Comparison of ENCODE assay signal across 20 mouse cellular contexts in genomic region chr2:104163978-104164487, GRCm38 (mm10). TPM values are rescaled to one million over a fixed set of nuclear protein-coding genes. Genes with fewer than 3 reads are reported as not detected.
"Had no signal": no experiment of that assay in that cellular context is flagged by ENCODE, and none has a peak within 500 bp of the region (broad histone marks: within the 10 kb centered on the region; RNA-seq: fewer than 3 reads in every experiment).

No protein-coding gene starts in this region.

- DNase-seq: retina, postnatal 1 day; right cerebral cortex, adult 18-20 months; right cerebral cortex, postnatal 14 days; right cerebral cortex, postnatal 25 days; right cerebral cortex, postnatal 4 days; spleen, adult 18-20 months; thymus, adult 18-20 months; thymus, adult 2 months; thymus, postnatal 14 days; thymus, postnatal 25 days; thymus, postnatal 36 days; thymus, postnatal 4 days had no signal

- H3K9ac ChIP-seq: neural tube, embryonic 15.5 days; stomach, embryonic 15.5 days had no signal

- H3K36me3 ChIP-seq: stomach, embryonic 15.5 days had no signal

- H3K27me3 ChIP-seq: neural tube, embryonic 15.5 days; stomach, embryonic 15.5 days had no signal

- H3K4me2 ChIP-seq: neural tube, embryonic 15.5 days; stomach, embryonic 15.5 days had no signal

- H3K4me3 ChIP-seq: neural tube, embryonic 15.5 days; stomach, embryonic 15.5 days had no signal

- H3K27ac ChIP-seq: neural tube, embryonic 15.5 days; stomach, embryonic 15.5 days; stomach, postnatal 0 days had no signal

- H3K4me1 ChIP-seq: stomach, embryonic 15.5 days had no signal

- H3K9me3 ChIP-seq: neural tube, embryonic 15.5 days; stomach, embryonic 15.5 days had no signal

RNA-seq across cellular contexts. Expression of gene A930018P22Rik, which starts 41.5 kb away (rescaled TPM):
- polyA plus RNA-seq: neural tube, embryonic 14.5 days; neural tube, embryonic 15.5 days; small intestine, adult 2 months; spleen, adult 2 months; stomach, embryonic 14.5 days; thymus, adult 2 months; thymus, postnatal 0 days had no signal
